Mouse (Mus musculus) embryo, embryonic 10.5 days (tissue): Measurements from ENCODE around the gene Sycn.

ENCODE experiments used
- DNase-seq: peaks from one replicate; pipeline ENCODE4 v3.0.0-alpha.2; 2015; ENCODE audit warnings: low spot score

The Sycn gene

DNA sequence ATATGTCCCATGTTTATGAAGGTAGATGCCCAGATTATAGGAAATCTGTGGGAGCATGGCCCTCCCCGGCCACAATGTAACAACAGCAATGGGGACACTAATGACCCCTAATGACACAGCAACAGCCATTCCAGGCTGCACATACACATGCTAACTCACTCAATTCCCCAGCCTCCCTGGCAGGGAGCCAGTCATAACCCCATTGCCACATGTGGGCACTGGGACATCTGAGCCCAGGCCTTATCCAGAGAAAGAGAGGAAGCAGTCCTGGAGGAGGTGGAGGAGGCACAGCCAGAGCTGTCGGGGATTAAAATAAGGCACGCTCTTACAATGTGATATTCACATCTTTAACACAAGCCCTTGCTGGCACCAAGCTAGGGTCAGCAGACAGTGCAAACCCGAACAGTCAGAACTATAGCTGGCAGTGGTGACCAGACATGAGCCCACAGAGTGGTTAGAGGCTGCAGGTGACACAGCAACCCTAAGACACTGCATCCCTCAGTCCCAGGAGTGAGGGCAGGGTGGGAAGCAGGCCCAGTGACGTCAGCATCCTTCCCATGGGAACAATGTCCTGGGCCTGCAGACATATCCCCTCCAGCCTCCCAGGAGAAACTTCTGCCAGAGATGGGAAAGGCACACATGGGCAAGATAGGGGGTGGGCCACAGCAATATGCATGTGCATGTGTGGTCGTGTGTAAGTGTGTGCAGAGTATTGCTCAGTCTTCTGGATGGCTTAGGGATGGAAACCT, 46.2 kb downstream of the Sycn start:
- no peak for DNase-seq

GRCm38 (mm10) chr7:28587644-28588043, 47.0 kb downstream of the Sycn start:
- peak; percentile 45 for DNase-seq
